Mouse (Mus musculus): ENCODE results near the gene Pigm. TPM values are rescaled to one million over a fixed set of nuclear protein-coding genes. Genes with fewer than 3 reads are reported as not detected.

Pigm gene
- total RNA-seq, 2 experiments from 2014 or later, result 10.2 to 13.8 TPM

Other genes with a start within 250 kb of the Pigm start
- gene Pex19, start 249.8 kb upstream of the Pigm start, total RNA-seq (2014; fragmentation: Nextera tagmentation), result 28.3 and 40.3 TPM in 2 replicates
- gene Pex19, start 249.8 kb upstream of the Pigm start, total RNA-seq (2017), result 35.8 and 47.3 TPM in 2 replicates
- gene Dcaf8, start 228.5 kb upstream of the Pigm start, total RNA-seq (2014; fragmentation: Nextera tagmentation), result 68.0 and 76.2 TPM in 2 replicates
- gene Dcaf8, start 228.5 kb upstream of the Pigm start, total RNA-seq (2017), result 107 and 114 TPM in 2 replicates
- gene Pea15a, start 169.7 kb upstream of the Pigm start, total RNA-seq (2014; fragmentation: Nextera tagmentation), result 3.5 and 6.0 TPM in 2 replicates
- 1.2 and 1.7 TPM in 2 replicates for gene Pea15a, start 169.7 kb upstream of the Pigm start, total RNA-seq (2017)
- not detected in 2 replicates for gene Casq1, start 156.7 kb upstream of the Pigm start, total RNA-seq (2014; fragmentation: Nextera tagmentation)
- gene Casq1, start 156.7 kb upstream of the Pigm start, total RNA-seq (2017), result not detected in 2 replicates
- not detected in 2 replicates for gene Atp1a4, start 118.1 kb upstream of the Pigm start, total RNA-seq (2014; fragmentation: Nextera tagmentation)
- gene Atp1a4, start 118.1 kb upstream of the Pigm start, total RNA-seq (2017), result not detected in 2 replicates
- gene Igsf8, start 114.9 kb upstream of the Pigm start, total RNA-seq (2014; fragmentation: Nextera tagmentation), result 53.7 and 58.4 TPM in 2 replicates
- 24.8 and 25.0 TPM in 2 replicates for gene Igsf8, start 114.9 kb upstream of the Pigm start, total RNA-seq (2017)
- not detected in 2 replicates for gene Atp1a2, start 78.5 kb upstream of the Pigm start, total RNA-seq (2014; fragmentation: Nextera tagmentation)
- gene Atp1a2, start 78.5 kb upstream of the Pigm start, total RNA-seq (2017), result not detected in 2 replicates
- not detected in 2 replicates for gene Kcnj9, start 47.2 kb upstream of the Pigm start, total RNA-seq (2014; fragmentation: Nextera tagmentation)
- gene Kcnj9, start 47.2 kb upstream of the Pigm start, total RNA-seq (2017), result not detected in 2 replicates
- 0.32 TPM in 1 of 2 replicates, not detected in the other for gene Kcnj10, start 35.3 kb upstream of the Pigm start, total RNA-seq (2014; fragmentation: Nextera tagmentation)
- gene Kcnj10, start 35.3 kb upstream of the Pigm start, total RNA-seq (2017), result 0.46 TPM in 1 of 2 replicates, not detected in the other
- gene Slamf9, start 98.8 kb downstream of the Pigm start, total RNA-seq (2014; fragmentation: Nextera tagmentation), result not detected in 2 replicates
- gene Slamf9, start 98.8 kb downstream of the Pigm start, total RNA-seq (2017), result 0.26 TPM in 1 of 2 replicates, not detected in the other
- gene Igsf9, start 105.2 kb downstream of the Pigm start, total RNA-seq (2014; fragmentation: Nextera tagmentation), result not detected in 2 replicates
- not detected in 2 replicates for gene Igsf9, start 105.2 kb downstream of the Pigm start, total RNA-seq (2017)
- 629 and 731 TPM in 2 replicates for gene Tagln2, start 123.5 kb downstream of the Pigm start, total RNA-seq (2014; fragmentation: Nextera tagmentation)
- 281 and 350 TPM in 2 replicates for gene Tagln2, start 123.5 kb downstream of the Pigm start, total RNA-seq (2017)
- gene Cfap45, start 144.3 kb downstream of the Pigm start, total RNA-seq (2014; fragmentation: Nextera tagmentation), result not detected in 2 replicates
- gene Cfap45, start 144.3 kb downstream of the Pigm start, total RNA-seq (2017), result 0.46 TPM in 1 of 2 replicates, not detected in the other
- gene Vsig8, start 179.4 kb downstream of the Pigm start, total RNA-seq (2014; fragmentation: Nextera tagmentation), result not detected in 2 replicates
- not detected in 2 replicates for gene Vsig8, start 179.4 kb downstream of the Pigm start, total RNA-seq (2017)
- 1.4 TPM in 1 of 2 replicates, not detected in the other for gene Slamf8, start 214.0 kb downstream of the Pigm start, total RNA-seq (2014; fragmentation: Nextera tagmentation)
- not detected in 2 replicates for gene Slamf8, start 214.0 kb downstream of the Pigm start, total RNA-seq (2017)
- gene Fcrl6, start 226.0 kb downstream of the Pigm start, total RNA-seq (2014; fragmentation: Nextera tagmentation), result not detected in 2 replicates
- gene Fcrl6, start 226.0 kb downstream of the Pigm start, total RNA-seq (2017), result not detected in 2 replicates